Mouse (Mus musculus): ENCODE data around the gene Acaca.

GRCm38 (mm10) chr11:84395010-84395409 is 265.5 kb downstream of the Acaca start:
- TF ChIP-seq POLR2A (IDR thresholded peaks at IDR 0.05; ENCODE audit: insufficient read length, low read depth) (no peak), SRF (IDR thresholded peaks at IDR 0.05; ENCODE audit: control insufficient read depth, insufficient read length, low read depth) (no peak)
